Mouse (Mus musculus) left cerebral cortex, adult 2 months (tissue): ENCODE data around the gene Tdp1. TPM values are rescaled to one million over a fixed set of nuclear protein-coding genes. Genes with fewer than 3 reads are reported as not detected.
A peak's percentile ranks its signal among the peaks of the same experiment; 100 is the strongest.

ENCODE experiments used
- DNase-seq, 2 experiments: peaks; one replicate each; pipeline ENCODE4 v3.0.0; 2021 to 2022; ENCODE audit warnings: low spot score in 2 of 2, mixed read lengths in 1 of 2; ENCODE audit errors: extremely low spot score in 1 of 2
- H3K27ac ChIP-seq: fragments of 200-600 bp; 2 replicates; pipeline ENCODE4 v1.8.1; 2022
- H3K4me3 ChIP-seq: fragments of 200-600 bp; 2 replicates; pipeline ENCODE4 v1.8.1; 2022
- CTCF ChIP-seq: fragments of 200-600 bp; IDR thresholded peaks from 2 replicates; pipeline ENCODE4 v1.8.1; 2022; ENCODE audit warnings: antibody characterized with exemption, mild to moderate bottlenecking, moderate library complexity
- intact Hi-C: fragments of 180-260 bp; cut with DNase I; formaldehyde crosslinking; loops from one replicate; pipeline ENCODE4 v1.15.1; 2025
- total RNA-seq, 2 experiments: library from RNA; stranded (reverse); gene quantifications; 2 replicates each; pipeline ENCODE4 v1.2.3; 2021

The Tdp1 gene
- total RNA-seq, 2 experiments from 2014 or later, result 24.6 to 26.4 TPM

DNA sequence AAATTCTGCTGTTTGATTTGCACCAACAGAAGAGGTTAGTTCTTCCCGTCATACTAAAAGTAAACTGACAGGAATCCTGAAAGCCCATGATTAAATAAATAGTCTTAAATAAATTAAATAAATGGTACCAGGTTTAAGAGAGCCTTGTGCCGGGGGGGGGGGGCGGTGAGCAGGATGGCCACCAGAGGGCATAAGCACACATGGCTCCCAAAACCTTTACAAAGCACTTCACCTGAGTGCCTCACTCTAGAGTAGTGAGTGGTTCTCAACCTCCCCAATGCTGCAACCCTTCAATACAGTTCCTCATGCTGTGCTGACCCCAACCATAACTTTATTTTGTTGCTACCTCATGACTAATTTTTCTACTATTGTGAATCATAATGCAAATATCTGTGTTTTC, 15.7 kb downstream of the Tdp1 start:
- H3K4me3 ChIP-seq, result no peak overlapping the region
- peak; percentile 49 for TF ChIP-seq CTCF
- intact Hi-C loops, result loop anchor here (1.0 kb wide), 1 partner anchor 206 kb away; no protein-coding TSS in a partner anchor
- DNase-seq, result no peak
- no peak overlapping the region for H3K27ac ChIP-seq

DNA sequence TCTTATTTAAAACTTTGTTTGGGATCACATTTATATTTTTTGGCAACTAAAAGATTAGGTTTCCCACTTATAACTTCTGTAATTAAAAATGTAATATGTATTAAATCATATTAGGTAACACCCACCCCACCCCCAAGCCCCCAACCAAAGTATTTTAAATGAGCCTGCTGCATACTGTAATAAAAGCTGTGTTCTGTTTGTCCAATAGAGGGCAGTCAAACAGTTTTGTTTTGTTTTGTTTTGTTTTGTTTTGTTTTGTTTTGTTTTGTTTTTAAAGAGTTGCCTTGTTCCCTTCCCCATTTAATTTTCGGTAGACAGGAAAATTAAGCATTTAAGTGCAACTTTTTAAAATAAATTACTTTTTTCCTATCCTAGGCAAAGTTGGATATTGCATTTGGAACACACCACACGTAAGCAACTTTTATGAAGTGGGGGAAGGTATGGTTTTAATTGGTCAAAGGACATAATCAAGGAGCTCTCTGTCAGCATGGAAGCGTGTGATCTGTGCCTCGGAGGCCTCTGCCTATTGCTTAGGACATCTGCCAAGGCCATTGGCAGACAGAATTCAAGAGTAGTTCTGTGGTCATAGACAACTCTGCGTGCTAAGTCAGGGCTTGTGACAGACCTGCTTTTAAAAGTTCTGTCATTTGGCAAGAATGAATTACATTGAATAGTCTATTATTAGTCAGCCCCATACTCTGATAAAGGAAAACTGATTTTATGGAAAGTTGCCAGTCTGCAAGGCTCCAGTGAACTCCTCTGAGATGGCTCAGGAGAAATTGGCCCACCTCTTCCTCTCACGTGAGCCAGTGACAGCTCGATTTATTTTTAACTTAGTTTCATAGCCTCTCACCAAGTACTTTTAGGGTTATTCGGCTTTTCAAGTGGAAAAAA, 17.9 kb downstream of the Tdp1 start:
- no peak overlapping the region; the same call in 1 of the 2 replicates for H3K27ac ChIP-seq
- H3K4me3 ChIP-seq, result no peak overlapping the region
- intact Hi-C loops, result loop anchor here (2.0 kb wide), 1 partner anchor 63 kb away; the partner anchor contains the start of gene Kcnk13
- no peak for DNase-seq
- peak; percentile 51 for TF ChIP-seq CTCF

DNA sequence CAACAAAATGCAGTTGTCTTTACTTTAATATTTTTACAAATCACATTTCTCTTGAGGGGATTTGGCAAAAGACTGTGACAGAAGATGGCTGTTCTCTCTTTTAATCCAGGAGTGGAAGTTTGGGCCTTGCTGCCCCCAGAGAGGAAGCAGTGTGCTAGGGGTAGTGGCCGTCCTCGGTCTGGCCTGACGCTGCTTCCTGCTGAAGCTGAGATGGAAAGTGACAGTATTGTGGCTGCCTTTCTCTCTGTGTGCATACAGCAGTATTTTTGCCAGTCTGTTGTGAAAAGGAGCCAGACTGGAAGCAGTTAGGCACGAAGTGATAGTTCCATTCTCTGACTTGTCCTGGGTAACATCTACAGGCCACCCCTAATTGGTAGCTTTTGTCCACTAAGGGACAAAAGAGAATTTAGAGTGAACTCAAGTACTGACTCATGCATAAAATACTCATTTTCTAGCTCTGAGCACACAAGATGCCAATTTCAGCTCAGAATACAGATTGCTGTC, 18.6 kb downstream of the Tdp1 start:
- Histone ChIP-seq H3K4me3 (no peak overlapping the region), H3K27ac (peak overlapping the region; percentile 4; the same call in 1 of the 2 replicates)
- no peak for TF ChIP-seq CTCF
- DNase-seq, result no peak
- intact Hi-C loops, result loop anchor here (2.0 kb wide), 1 partner anchor 62 kb away; the partner anchor contains the start of gene Kcnk13

DNA sequence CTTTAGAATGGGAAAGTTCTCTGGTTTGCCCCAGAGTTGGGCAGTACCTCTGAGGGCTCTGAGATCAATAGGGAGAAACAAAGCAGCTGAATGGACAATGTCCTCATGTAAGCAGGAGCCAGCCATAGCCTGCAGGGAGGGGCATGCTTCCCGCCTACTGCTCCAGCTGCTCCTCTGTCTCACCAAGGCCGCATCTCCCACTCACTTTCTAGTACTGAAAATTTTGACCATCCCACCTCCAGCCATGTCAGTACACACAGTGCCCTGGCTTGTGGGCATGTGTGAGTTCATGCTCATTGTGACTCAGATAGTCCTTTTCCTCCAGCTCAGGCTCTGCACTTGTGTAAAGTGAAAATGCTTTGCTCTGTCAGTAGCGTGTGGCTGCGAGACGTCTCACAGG, 20.2 kb downstream of the Tdp1 start:
- DNase-seq, result no peak
- intact Hi-C loops, result no loop called here

DNA sequence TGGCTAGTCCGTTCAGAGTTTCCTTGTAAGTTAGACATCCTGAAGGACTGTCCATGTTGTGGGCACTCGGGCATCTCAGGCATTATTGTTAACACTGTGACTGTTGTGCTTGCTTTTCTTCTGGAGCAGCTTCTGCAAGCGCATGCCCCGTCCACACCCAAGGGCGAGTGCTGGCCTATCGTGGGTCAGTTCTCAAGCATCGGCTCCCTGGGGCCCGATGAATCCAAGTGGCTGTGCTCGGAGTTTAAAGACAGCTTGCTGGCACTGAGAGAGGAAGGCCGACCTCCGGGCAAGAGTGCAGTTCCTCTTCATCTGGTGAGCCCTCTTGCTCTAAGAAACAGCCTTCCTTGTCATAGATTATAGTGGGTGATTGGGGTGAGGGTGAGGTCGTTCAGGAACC, 27.1 kb downstream of the Tdp1 start:
- TF ChIP-seq CTCF, result no peak
- no peak for DNase-seq
- Histone ChIP-seq H3K4me3 (no peak overlapping the region), H3K27ac (no peak overlapping the region)
- intact Hi-C loops, result no loop called here

More for the DNA sequence above, 20.2 kb downstream of the Tdp1 start:
- Histone ChIP-seq H3K4me3 (no peak overlapping the region), H3K27ac (no peak overlapping the region)
- TF ChIP-seq CTCF, result no peak

DNA sequence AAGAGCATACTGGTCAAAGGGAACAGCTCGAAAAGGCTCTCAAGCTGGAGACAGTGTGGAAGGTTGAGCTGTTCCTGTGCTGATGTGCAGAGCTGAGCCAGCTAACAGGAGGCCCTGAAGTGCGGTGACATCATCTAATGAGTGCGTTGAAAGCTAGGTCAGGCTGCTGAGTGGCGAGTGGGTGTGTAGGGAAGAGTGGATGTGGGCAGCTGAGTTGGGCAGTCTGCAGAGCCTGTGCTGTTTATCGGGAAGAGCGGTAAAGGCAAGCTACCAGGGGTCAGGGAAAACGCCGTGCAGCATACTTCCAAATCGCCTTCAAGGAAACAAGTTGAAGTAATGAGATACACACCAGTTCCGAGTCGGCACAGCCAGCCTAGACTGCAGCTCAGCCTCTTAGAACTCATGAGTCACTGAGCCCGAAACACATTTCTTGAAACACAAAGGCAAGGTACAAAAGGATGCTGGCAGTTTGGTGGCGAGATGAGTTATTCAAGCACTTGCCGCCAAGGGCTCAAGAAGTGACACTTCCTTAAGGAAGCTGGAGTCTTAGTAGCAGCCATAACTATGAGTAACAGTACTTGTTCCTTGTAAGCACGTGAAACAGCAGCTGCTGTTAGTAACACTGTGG, 33.6 kb downstream of the Tdp1 start:
- intact Hi-C loops, result no loop called here
- Histone ChIP-seq H3K4me3 (no peak overlapping the region), H3K27ac (peak overlapping the region; percentile 45)
- DNase-seq, result peak; percentile 47 to 48
- no peak for TF ChIP-seq CTCF

DNA sequence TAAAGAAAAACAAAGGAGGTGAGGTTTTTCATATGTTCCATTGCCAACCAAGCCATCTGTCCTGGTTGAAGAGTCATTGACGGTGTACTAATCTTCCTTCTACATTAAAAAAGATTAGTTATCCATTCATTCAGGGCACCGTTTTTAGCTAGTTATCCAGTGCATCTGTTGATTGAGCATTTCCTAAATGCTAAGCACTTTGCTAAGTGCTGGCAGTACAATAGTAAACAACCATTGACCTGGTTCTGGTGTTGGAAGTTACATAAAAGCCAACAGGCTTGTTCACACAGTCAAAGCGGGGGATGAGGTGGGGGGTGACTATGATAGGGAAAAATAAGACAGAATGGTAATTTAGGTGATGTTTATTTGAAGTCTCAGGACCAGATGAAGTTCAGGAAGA, 35.3 kb downstream of the Tdp1 start:
- H3K27ac ChIP-seq, result no peak overlapping the region
- TF ChIP-seq CTCF, result no peak
- no peak overlapping the region for H3K4me3 ChIP-seq
- no peak for DNase-seq
- intact Hi-C loops, result no loop called here

DNA sequence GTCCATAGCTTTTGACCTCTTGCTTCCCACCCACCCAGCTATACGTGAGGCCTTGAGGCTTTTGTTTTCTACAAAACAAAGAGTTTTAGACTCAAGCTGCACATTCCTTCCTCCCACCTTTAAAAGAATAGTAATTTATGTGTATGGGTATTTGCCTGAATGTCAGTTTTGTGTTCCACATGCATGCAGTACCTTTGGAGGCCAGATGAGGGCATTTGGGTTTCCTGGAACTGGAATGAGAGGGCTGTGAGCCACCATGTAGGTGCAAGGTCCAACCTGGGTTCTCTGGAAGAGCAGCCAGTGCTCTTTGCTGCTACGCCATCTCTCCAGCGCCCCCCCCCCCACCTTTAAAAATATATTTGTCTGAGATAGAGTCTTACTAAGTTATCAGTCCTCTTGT, 36.7 kb downstream of the Tdp1 start:
- intact Hi-C loops, result no loop called here
- H3K4me3 ChIP-seq, result no peak overlapping the region
- H3K27ac ChIP-seq, result no peak overlapping the region
- DNase-seq, result no peak
- peak; percentile 32 for TF ChIP-seq CTCF

DNA sequence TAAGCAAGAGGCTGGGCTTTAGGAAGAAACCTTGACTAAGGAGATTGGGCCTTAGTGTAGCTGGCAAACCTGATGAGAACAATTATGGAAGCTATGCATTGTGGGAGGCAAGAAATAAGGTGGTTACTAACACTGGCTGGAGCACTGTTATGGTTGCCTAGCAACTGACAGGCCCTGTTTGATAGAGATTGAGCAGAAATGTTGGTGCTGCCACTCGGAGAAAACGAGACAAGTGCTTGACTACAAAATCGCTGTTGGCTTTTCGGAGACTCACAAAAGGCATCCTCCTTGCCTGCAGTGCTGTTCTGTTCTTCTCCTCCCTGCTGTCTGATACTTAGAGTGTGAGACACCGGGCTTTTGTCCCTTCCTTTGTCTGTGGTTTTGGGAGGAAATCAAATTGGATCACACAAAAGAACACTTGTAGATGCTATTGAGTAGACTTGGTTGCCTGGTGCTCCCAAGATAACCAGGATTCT, 38.9 kb downstream of the Tdp1 start:
- intact Hi-C loops, result no loop called here
- Histone ChIP-seq H3K4me3 (no peak overlapping the region), H3K27ac (peak overlapping the region; percentile 16; the same call in 1 of the 2 replicates)
- no peak for DNase-seq
- TF ChIP-seq CTCF, result no peak

DNA sequence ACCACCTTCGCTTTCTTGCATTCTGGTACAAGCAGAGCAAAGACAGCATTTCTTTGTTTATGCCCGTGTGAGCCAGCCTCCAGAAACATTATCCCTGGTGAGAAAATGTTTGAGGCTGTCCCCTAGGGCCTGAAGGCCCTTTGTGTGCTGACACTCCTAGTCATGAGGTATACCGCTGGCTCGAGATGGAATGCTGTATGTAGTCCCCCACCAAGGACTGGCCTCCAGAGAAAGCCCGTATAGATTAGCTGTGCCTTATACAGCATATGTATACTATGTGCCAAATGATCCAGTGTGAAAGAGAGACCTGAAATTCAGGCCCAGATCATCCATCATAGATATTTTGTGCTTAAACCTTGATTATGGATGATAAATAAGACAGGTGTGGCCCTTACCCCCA, 39.4 kb downstream of the Tdp1 start:
- intact Hi-C loops, result no loop called here
- TF ChIP-seq CTCF, result no peak
- Histone ChIP-seq H3K27ac (peak overlapping the region; percentile 9; the same call in 1 of the 2 replicates), H3K4me3 (no peak overlapping the region)
- DNase-seq, result no peak

DNA sequence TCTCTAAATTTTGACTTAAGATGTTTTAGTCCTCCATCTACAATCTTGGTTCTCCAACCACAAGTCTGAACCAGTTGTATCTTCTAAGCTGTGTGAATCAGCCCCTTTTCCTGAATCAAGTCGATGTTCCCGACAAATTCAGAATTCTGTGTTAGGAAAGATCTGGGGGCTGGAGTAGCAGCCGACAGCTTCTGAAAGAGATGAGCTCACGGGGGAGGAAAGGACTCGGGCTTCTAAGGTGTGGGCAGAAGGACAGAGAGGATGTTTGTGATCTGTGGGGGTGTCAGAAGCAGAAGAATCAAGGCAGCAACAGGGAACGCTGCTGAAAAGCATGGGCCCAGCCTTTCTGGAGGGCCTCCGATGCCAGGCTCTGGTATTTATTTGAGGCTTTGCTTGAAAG, 44.0 kb downstream of the Tdp1 start:
- no peak overlapping the region for H3K4me3 ChIP-seq
- peak; percentile 38 to 47 for DNase-seq
- intact Hi-C loops, result no loop called here
- no peak for TF ChIP-seq CTCF
- H3K27ac ChIP-seq, result peak overlapping the region; percentile 69

DNA sequence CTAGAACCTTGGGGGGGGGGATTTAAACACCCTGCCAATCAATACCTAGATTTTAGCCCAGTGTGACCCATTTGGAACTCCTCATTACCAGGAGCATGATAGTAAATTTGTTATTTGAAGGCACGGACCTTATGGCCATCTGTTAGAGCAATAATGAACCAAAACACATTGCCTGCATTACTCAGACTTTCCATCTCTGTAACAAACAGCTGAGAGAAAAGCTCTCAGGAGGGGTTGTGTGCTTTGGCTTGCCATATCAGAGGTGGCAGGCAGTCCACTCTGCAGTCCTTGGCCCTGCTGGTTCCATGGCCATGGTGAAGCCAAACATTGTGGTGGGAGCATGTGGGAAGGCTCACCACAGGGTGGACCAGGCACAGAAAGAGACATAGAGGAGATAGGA, 44.8 kb downstream of the Tdp1 start:
- H3K4me3 ChIP-seq, result no peak overlapping the region
- TF ChIP-seq CTCF, result no peak
- no peak for DNase-seq
- intact Hi-C loops, result no loop called here
- peak overlapping the region; percentile 58 for H3K27ac ChIP-seq
